Mouse (Mus musculus): ENCODE measurements at regions not wholly inside any gene's neighbourhood (a gene's known extent, or its start where the extent isn't known, plus 50 kb on each side); places are given as distances from the start of the nearest gene placed in this dataset.

GRCm38 (mm10) chr5:75876871-75877608 lies 101.2 kb downstream of the Kdr start:
- no peak for TF ChIP-seq SIN3A (IDR thresholded peaks at IDR 0.05; ENCODE audit: low read length)
- TF ChIP-seq CTCF (IDR thresholded peaks at IDR 0.05 in 2 of 3, conservative IDR thresholded peaks at IDR 0.05 in 1 of 3; ENCODE audit: control insufficient read depth in 1 of 3, insufficient read depth in 1 of 3, low read depth in 2 of 3, low read length in 3 of 3, poor library complexity in 1 of 3, severe bottlenecking in 1 of 3), result no peak
- TF ChIP-seq POLR2A (IDR thresholded peaks at IDR 0.05; ENCODE audit: control insufficient read depth in 1 of 2, insufficient read depth in 1 of 2, low read depth in 1 of 2, low read length in 2 of 2, poor library complexity in 1 of 2), result no peak
- TF ChIP-seq ELF1 (IDR thresholded peaks at IDR 0.05; ENCODE audit: low read depth, low read length), result no peak
- TF ChIP-seq MAFK (IDR thresholded peaks at IDR 0.05; ENCODE audit: borderline replicate concordance, low read depth, low read length), result no peak
- TF ChIP-seq E2F4 (IDR thresholded peaks at IDR 0.05; ENCODE audit: borderline replicate concordance, low read depth, low read length), result no peak
- TF ChIP-seq KAT2A (conservative IDR thresholded peaks at IDR 0.05; ENCODE audit: low read depth, low read length), result no peak
- TF ChIP-seq TCF12 (IDR thresholded peaks at IDR 0.05; ENCODE audit: low read depth, low read length), result no peak
- no peak for TF ChIP-seq ZMIZ1 (IDR thresholded peaks at IDR 0.05; ENCODE audit: low read depth, low read length)

Measured in MEL (cell line).